Mouse (Mus musculus) frontal cortex, postnatal 14 days (tissue): ENCODE measurements around the gene Ccdc33.

Experiments used
- DNase-seq, 2 experiments: peaks; one replicate each; pipeline ENCODE4 v3.0.0; 2022; ENCODE audit warnings: low spot score in 2 of 2

The Ccdc33 gene

GRCm38 (mm10) chr9:58012486-58012885, 106.1 kb downstream of the Ccdc33 start:
- DNase-seq = no peak

GRCm38 (mm10) chr9:58011552-58011951, 107.1 kb downstream of the Ccdc33 start:
- DNase-seq = no peak

GRCm38 (mm10) chr9:58011027-58011426, 107.6 kb downstream of the Ccdc33 start:
- DNase-seq = no peak

GRCm38 (mm10) chr9:58009588-58009987, 109.0 kb downstream of the Ccdc33 start:
- no peak for DNase-seq

GRCm38 (mm10) chr9:58009015-58009362, 109.6 kb downstream of the Ccdc33 start:
- no peak for DNase-seq

- DNase-seq = no peak
These were observed 110.1 kb downstream of the Ccdc33 start for GRCm38 (mm10) chr9:58008336-58009014.

- no peak for DNase-seq
These were observed 112.7 kb downstream of the Ccdc33 start, which contains the start of gene Cyp11a1 for GRCm38 (mm10) chr9:58005753-58006461. Gene Cyp11a1, plus strand, starts transcription at chr9:58006411.

- no peak for DNase-seq
These were observed 115.4 kb downstream of the Ccdc33 start for GRCm38 (mm10) chr9:58003272-58003671.

GRCm38 (mm10) chr9:57999676-58000075, 118.9 kb downstream of the Ccdc33 start:
- DNase-seq = no peak

GRCm38 (mm10) chr9:57998685-57999084, 119.9 kb downstream of the Ccdc33 start:
- DNase-seq = no peak

GRCm38 (mm10) chr9:57998032-57998659, 120.5 kb downstream of the Ccdc33 start:
- DNase-seq = peak; percentile 44 to 63

- DNase-seq = no peak
These were observed 121.1 kb downstream of the Ccdc33 start for GRCm38 (mm10) chr9:57997511-57998031.

- DNase-seq = peak in 1 of 2 experiments; percentile 41
These were observed 123.3 kb downstream of the Ccdc33 start for GRCm38 (mm10) chr9:57995282-57995681.

GRCm38 (mm10) chr9:57992781-57993591, 125.6 kb downstream of the Ccdc33 start:
- DNase-seq = no peak

- no peak for DNase-seq
These were observed 126.6 kb downstream of the Ccdc33 start for GRCm38 (mm10) chr9:57992060-57992459.

- DNase-seq = no peak
These were observed 128.0 kb downstream of the Ccdc33 start for GRCm38 (mm10) chr9:57990438-57991110.

- no peak for DNase-seq
These were observed 129.3 kb downstream of the Ccdc33 start for GRCm38 (mm10) chr9:57989309-57989708.

- no peak for DNase-seq
These were observed 130.5 kb downstream of the Ccdc33 start for GRCm38 (mm10) chr9:57988098-57988497.

- no peak for DNase-seq
These were observed 132.3 kb downstream of the Ccdc33 start for GRCm38 (mm10) chr9:57986293-57986692.

GRCm38 (mm10) chr9:57985304-57985703, 133.3 kb downstream of the Ccdc33 start:
- peak in 1 of 2 experiments; percentile 51 for DNase-seq

GRCm38 (mm10) chr9:57980570-57980969, 138.1 kb downstream of the Ccdc33 start:
- DNase-seq = no peak
